Mouse (Mus musculus): ENCODE data around the gene Rmnd1.

Rmnd1 gene

GRCm38 (mm10) chr10:4354371-4355260 lies 77.6 kb downstream of the Rmnd1 start:
- no peak for DNase-seq (ENCODE audit: low read depth, low spot score)

Measured in telencephalon, adult 2 months (tissue).